In the genomic region with DNA sequence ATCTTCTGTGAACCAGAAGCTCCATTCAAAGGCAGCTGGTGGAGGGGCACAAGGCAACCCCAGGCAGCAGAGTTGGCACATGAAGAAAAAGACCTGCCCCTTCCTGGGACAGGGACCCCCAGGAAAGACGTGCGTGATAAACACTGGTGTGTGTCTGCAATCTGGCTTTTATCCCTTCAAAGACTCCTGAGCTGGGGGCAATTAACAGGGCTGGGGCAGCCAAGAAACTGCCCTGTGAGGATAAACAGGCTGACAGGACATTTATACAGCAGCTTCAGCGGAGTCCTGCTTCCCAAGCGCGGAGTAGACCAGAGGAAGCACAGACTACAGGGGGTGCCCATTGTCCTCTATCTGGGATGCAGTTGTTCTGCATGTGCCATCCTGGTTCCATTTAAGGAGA, we compare ENCODE assay signal across 21 mouse cellular contexts.
DNase-seq lines count a peak whose midpoint lies in the region; ATAC-seq and TF ChIP-seq lines count a peak whose summit lies in the region.
"Had no signal": no experiment of that assay in that cellular context is flagged by ENCODE, and none has a peak within 500 bp of the region (broad histone marks: within the 10 kb centered on the region; RNA-seq: fewer than 3 reads in every experiment).

No protein-coding gene starts in this region.

- H3K9me3 ChIP-seq in forebrain, postnatal 0 days (ENCODE audit: low read length) = no peaks in the 10 kb centered on the region
- no peaks in the 10 kb centered on the region for H3K9me3 ChIP-seq in forebrain, embryonic 13.5 days (replicated peaks)
- H3K9me3 ChIP-seq in lung, embryonic 15.5 days = no peaks in the 10 kb centered on the region
- H3K9me3 ChIP-seq in intestine, embryonic 15.5 days = no peaks in the 10 kb centered on the region
- H3K9me3 ChIP-seq: heart, embryonic 15.5 days; megakaryocyte, embryonic 14.5 days; midbrain, embryonic 15.5 days; neural tube, embryonic 12.5 days had no signal

- H3K36me3 ChIP-seq in forebrain, postnatal 0 days (ENCODE audit: insufficient read depth) = no peaks in the 10 kb centered on the region
- H3K36me3 ChIP-seq in forebrain, embryonic 13.5 days (ENCODE audit: poor library complexity, severe bottlenecking) = no peaks in the 10 kb centered on the region
- no peaks in the 10 kb centered on the region for H3K36me3 ChIP-seq in lung, embryonic 15.5 days
- no peaks in the 10 kb centered on the region for H3K36me3 ChIP-seq in intestine, embryonic 15.5 days
- H3K36me3 ChIP-seq: heart, embryonic 15.5 days; midbrain, embryonic 15.5 days; neural tube, embryonic 12.5 days had no signal

- no peaks in the 10 kb centered on the region for H3K27me3 ChIP-seq in forebrain, postnatal 0 days (ENCODE audit: insufficient read depth, low read length)
- H3K27me3 ChIP-seq in forebrain, embryonic 13.5 days = no peaks in the 10 kb centered on the region
- H3K27me3 ChIP-seq in lung, embryonic 15.5 days = no peaks in the 10 kb centered on the region
- H3K27me3 ChIP-seq in intestine, embryonic 15.5 days (replicated peaks) = no peaks in the 10 kb centered on the region
- H3K27me3 ChIP-seq: midbrain, embryonic 15.5 days; neural tube, embryonic 12.5 days had no signal

- H3K27ac ChIP-seq in forebrain, postnatal 0 days (ENCODE audit: low read depth, low read length) = no peak overlapping the region
- H3K27ac ChIP-seq in forebrain, embryonic 13.5 days = no peak overlapping the region
- peak overlapping the region; percentile 66 for H3K27ac ChIP-seq in lung, embryonic 15.5 days
- H3K27ac ChIP-seq in intestine, embryonic 15.5 days = peak overlapping the region; percentile 17; the same call in 1 of the 2 replicates
- H3K27ac ChIP-seq: heart, embryonic 15.5 days; midbrain, embryonic 15.5 days; neural tube, embryonic 12.5 days had no signal

- 0 out of 2 replicates have a peak, but pooled peaks have one; percentile 25 for ATAC-seq in forebrain, postnatal 0 days
- ATAC-seq in forebrain, embryonic 13.5 days = no peak
- peak; percentile 33; the same call in 1 of the 2 replicates for ATAC-seq in lung, embryonic 15.5 days (ENCODE audit: borderline replicate concordance, extremely low read depth, low FRiP score, low TSS enrichment)
- ATAC-seq in intestine, embryonic 15.5 days = peak; percentile 56; the same call in 1 of the 2 replicates
- ATAC-seq: CD4-positive, CD25-positive, alpha-beta regulatory T cell, adult 4 months; hindbrain, embryonic 16.5 days; midbrain, embryonic 15.5 days had no signal

- no peak overlapping the region for H3K9ac ChIP-seq in forebrain, postnatal 0 days
- H3K9ac ChIP-seq in forebrain, embryonic 13.5 days = no peak overlapping the region
- no peak overlapping the region for H3K9ac ChIP-seq in lung, embryonic 15.5 days
- H3K9ac ChIP-seq in intestine, embryonic 15.5 days = no peak overlapping the region
- H3K9ac ChIP-seq: heart, embryonic 15.5 days; midbrain, embryonic 15.5 days; neural tube, embryonic 12.5 days had no signal

- 33% methylated on average over 5 of the region's 5 CpGs for WGBS in forebrain, postnatal 0 days
- 54% methylated on average over 5 of the region's 5 CpGs for WGBS in forebrain, embryonic 13.5 days
- WGBS in lung, embryonic 15.5 days = 20% methylated on average over 5 of the region's 5 CpGs
- 30% methylated on average over 5 of the region's 5 CpGs for WGBS in lung, adult 2 months
- WGBS in intestine, embryonic 15.5 days = 20% methylated on average over 5 of the region's 5 CpGs

- TF ChIP-seq CTCF in forebrain, postnatal 0 days (IDR thresholded peaks at IDR 0.05; ENCODE audit: low read depth) = no peak
- TF ChIP-seq CTCF in lung, adult 2 months (IDR thresholded peaks at IDR 0.05; ENCODE audit: insufficient read depth, low read length) = no peak
- no peak for TF ChIP-seq CTCF in brain, embryonic 14.5 days (IDR thresholded peaks at IDR 0.05; ENCODE audit: borderline replicate concordance, extremely low read depth, insufficient read depth, insufficient read length)

- no peaks in the 10 kb centered on the region for H3K4me1 ChIP-seq in forebrain, postnatal 0 days (ENCODE audit: insufficient read depth)
- no peaks in the 10 kb centered on the region for H3K4me1 ChIP-seq in forebrain, embryonic 13.5 days
- H3K4me1 ChIP-seq in lung, embryonic 15.5 days = peaks cover 53% of the 10 kb centered on the region
- H3K4me1 ChIP-seq in lung, adult 2 months (ENCODE audit: control insufficient read depth, insufficient read depth, low read length) = no peaks in the 10 kb centered on the region
- peaks cover 32% of the 10 kb centered on the region for H3K4me1 ChIP-seq in intestine, embryonic 15.5 days (replicated peaks)
- H3K4me1 ChIP-seq: megakaryocyte, embryonic 14.5 days had no signal

- H3K4me3 ChIP-seq in forebrain, postnatal 0 days (ENCODE audit: low read depth, low read length) = no peak overlapping the region
- no peak overlapping the region for H3K4me3 ChIP-seq in forebrain, embryonic 13.5 days
- H3K4me3 ChIP-seq in lung, embryonic 15.5 days = no peak overlapping the region
- no peak overlapping the region for H3K4me3 ChIP-seq in lung, adult 2 months (replicated peaks; ENCODE audit: extremely low read depth, low read depth, low read length)
- no peak overlapping the region for H3K4me3 ChIP-seq in intestine, embryonic 15.5 days (replicated peaks)
- H3K4me3 ChIP-seq: heart, embryonic 15.5 days; megakaryocyte, embryonic 14.5 days; midbrain, embryonic 15.5 days; neural tube, embryonic 12.5 days had no signal

- no peak for DNase-seq in forebrain, postnatal 0 days
- DNase-seq in lung, adult 2 months = no peak
- DNase-seq in brain, embryonic 14.5 days (ENCODE audit: low read depth) = peak; percentile 55
- no peak for DNase-seq in left cerebral cortex, adult 11 months (ENCODE audit: low spot score)
- DNase-seq: adrenal gland, postnatal 36 days; cerebellum, adult 11-12 months; cerebellum, postnatal 10 days; gastrocnemius, postnatal 36 days; kidney, adult 2 months; kidney, postnatal 14 days; right cerebral cortex, postnatal 14 days; thymus, postnatal 14 days had no signal

- H3K4me2 ChIP-seq in forebrain, postnatal 0 days (ENCODE audit: low read depth) = no peak overlapping the region
- H3K4me2 ChIP-seq in forebrain, embryonic 13.5 days = no peak overlapping the region
- H3K4me2 ChIP-seq in lung, embryonic 15.5 days = 0 out of 2 replicates have a peak overlapping the region, but pooled peaks have one; percentile 8
- no peak overlapping the region for H3K4me2 ChIP-seq in intestine, embryonic 15.5 days (replicated peaks)
- H3K4me2 ChIP-seq: heart, embryonic 15.5 days; midbrain, embryonic 15.5 days; neural tube, embryonic 12.5 days had no signal

- TF ChIP-seq POLR2A in lung, adult 2 months (IDR thresholded peaks at IDR 0.05; ENCODE audit: borderline replicate concordance, extremely low read depth, low read depth, low read length) = no peak
- TF ChIP-seq POLR2A in brain, embryonic 14.5 days (IDR thresholded peaks at IDR 0.05; ENCODE audit: borderline replicate concordance, extremely low read depth, insufficient read depth, insufficient read length, poor library complexity, severe bottlenecking) = no peak

Comparison
In these comparisons a context has a peak if more than half of its experiments do, and no peak if none do; other contexts are left out.
1. H3K27ac ChIP-seq: peak in lung, embryonic 15.5 days (single experiment) and intestine, embryonic 15.5 days (single experiment); none in forebrain, postnatal 0 days (single experiment) and forebrain, embryonic 13.5 days (single experiment).